Mouse (Mus musculus): ENCODE data around the gene Cd48. TPM values are rescaled to one million over a fixed set of nuclear protein-coding genes. Genes with fewer than 3 reads are reported as not detected.
"Not testable (repeated sequence)": the region's sequence is repeated elsewhere in the genome, so short reads cannot be mapped to it uniquely, and the experiment has no call there.

The Cd48 gene
- total and polyA plus RNA-seq, 2 experiments, result 2.4 to 5.3 TPM

GRCm38 (mm10) chr1:171661482-171661881 is 20.3 kb upstream of the Cd48 start:
- no peaks in the 10 kb centered on the region; the same call in 1 of the 2 replicates for H3K4me1 ChIP-seq (ENCODE audit: control insufficient read depth, insufficient read depth, low read length)
- no peak overlapping the region for H3K9ac ChIP-seq (ENCODE audit: low read depth, low read length)
- H3K4me3 ChIP-seq (ENCODE audit: insufficient read depth, low read depth, low read length), result no peak overlapping the region
- no peaks in the 10 kb centered on the region for H3K79me2 ChIP-seq (ENCODE audit: control insufficient read depth, insufficient read depth, low read length)
- no peaks in the 10 kb centered on the region for H3K36me3 ChIP-seq (ENCODE audit: control insufficient read depth, insufficient read depth, low read length)
- no peaks in the 10 kb centered on the region for H3K27me3 ChIP-seq (ENCODE audit: control insufficient read depth, insufficient read depth, low read length)
- 63% methylated on average over 2 of the region's 2 CpGs for WGBS
- no peak for DNase-seq (ENCODE audit: extremely low read depth, low read depth, low spot score)
- TF ChIP-seq CTCF (IDR thresholded peaks at IDR 0.05; ENCODE audit: low read depth, low read length), result no peak
- no peak for TF ChIP-seq POLR2A (IDR thresholded peaks at IDR 0.05; ENCODE audit: extremely low read depth, insufficient read depth, low read length)
- no peak overlapping the region for H3K27ac ChIP-seq (replicated peaks; ENCODE audit: insufficient read depth, low read depth, low read length)

- Histone ChIP-seq H3K79me2 (ENCODE audit: control insufficient read depth, insufficient read depth, low read length) (no peaks in the 10 kb centered on the region), H3K36me3 (ENCODE audit: control insufficient read depth, insufficient read depth, low read length) (no peaks in the 10 kb centered on the region), H3K4me3 (ENCODE audit: insufficient read depth, low read depth, low read length) (no peak overlapping the region), H3K27me3 (ENCODE audit: control insufficient read depth, insufficient read depth, low read length) (no peaks in the 10 kb centered on the region), H3K4me1 (ENCODE audit: control insufficient read depth, insufficient read depth, low read length) (no peaks in the 10 kb centered on the region; the same call in 1 of the 2 replicates), H3K9ac (ENCODE audit: low read depth, low read length) (no peak overlapping the region), H3K27ac (replicated peaks; ENCODE audit: insufficient read depth, low read depth, low read length) (no peak overlapping the region)
- WGBS, result 93% methylated on average over 2 of the region's 2 CpGs
- no peak for TF ChIP-seq POLR2A (IDR thresholded peaks at IDR 0.05; ENCODE audit: extremely low read depth, insufficient read depth, low read length)
- no peak for TF ChIP-seq CTCF (IDR thresholded peaks at IDR 0.05; ENCODE audit: low read depth, low read length)
- no peak for DNase-seq (ENCODE audit: extremely low read depth, low read depth, low spot score)
Measured at GRCm38 (mm10) chr1:171663757-171664156, 18.1 kb upstream of the Cd48 start.

- no peaks in the 10 kb centered on the region for H3K27me3 ChIP-seq (ENCODE audit: control insufficient read depth, insufficient read depth, low read length)
- DNase-seq (ENCODE audit: extremely low read depth, low read depth, low spot score), result no peak
- no peaks in the 10 kb centered on the region for H3K36me3 ChIP-seq (ENCODE audit: control insufficient read depth, insufficient read depth, low read length)
- no peak for TF ChIP-seq POLR2A (IDR thresholded peaks at IDR 0.05; ENCODE audit: extremely low read depth, insufficient read depth, low read length)
- TF ChIP-seq CTCF (IDR thresholded peaks at IDR 0.05; ENCODE audit: low read depth, low read length), result no peak
- H3K79me2 ChIP-seq (ENCODE audit: control insufficient read depth, insufficient read depth, low read length), result no peaks in the 10 kb centered on the region
- H3K9ac ChIP-seq (ENCODE audit: low read depth, low read length), result no peak overlapping the region
- H3K4me1 ChIP-seq (ENCODE audit: control insufficient read depth, insufficient read depth, low read length), result no peaks in the 10 kb centered on the region; the same call in 1 of the 2 replicates
- no peak overlapping the region for H3K4me3 ChIP-seq (ENCODE audit: insufficient read depth, low read depth, low read length)
- WGBS, result 86% methylated on average over 6 of the region's 6 CpGs
- H3K27ac ChIP-seq (replicated peaks; ENCODE audit: insufficient read depth, low read depth, low read length), result no peak overlapping the region
Measured at GRCm38 (mm10) chr1:171666350-171666749, 15.5 kb upstream of the Cd48 start.

- Histone ChIP-seq H3K27me3 (ENCODE audit: control insufficient read depth, insufficient read depth, low read length) (no peaks in the 10 kb centered on the region), H3K27ac (replicated peaks; ENCODE audit: insufficient read depth, low read depth, low read length) (no peak overlapping the region), H3K36me3 (ENCODE audit: control insufficient read depth, insufficient read depth, low read length) (no peaks in the 10 kb centered on the region), H3K9ac (ENCODE audit: low read depth, low read length) (no peak overlapping the region), H3K4me1 (ENCODE audit: control insufficient read depth, insufficient read depth, low read length) (no peaks in the 10 kb centered on the region), H3K4me3 (ENCODE audit: insufficient read depth, low read depth, low read length) (no peak overlapping the region), H3K79me2 (ENCODE audit: control insufficient read depth, insufficient read depth, low read length) (no peaks in the 10 kb centered on the region)
- WGBS, result 74% methylated on average over 1 of the region's 1 CpGs
- no peak for DNase-seq (ENCODE audit: extremely low read depth, low read depth, low spot score)
- no peak for TF ChIP-seq POLR2A (IDR thresholded peaks at IDR 0.05; ENCODE audit: extremely low read depth, insufficient read depth, low read length)
- TF ChIP-seq CTCF (IDR thresholded peaks at IDR 0.05; ENCODE audit: low read depth, low read length), result no peak
Measured at GRCm38 (mm10) chr1:171667160-171667559, 14.6 kb upstream of the Cd48 start.

GRCm38 (mm10) chr1:171672451-171672850 is 9.4 kb upstream of the Cd48 start:
- not testable (repeated sequence) for H3K27me3 ChIP-seq (ENCODE audit: control insufficient read depth, insufficient read depth, low read length); H3K9ac ChIP-seq (ENCODE audit: low read depth, low read length); H3K36me3 ChIP-seq (ENCODE audit: control insufficient read depth, insufficient read depth, low read length); H3K4me3 ChIP-seq (ENCODE audit: insufficient read depth, low read depth, low read length); H3K79me2 ChIP-seq (ENCODE audit: control insufficient read depth, insufficient read depth, low read length); H3K27ac ChIP-seq (replicated peaks; ENCODE audit: insufficient read depth, low read depth, low read length); DNase-seq (ENCODE audit: extremely low read depth, low read depth, low spot score); H3K4me1 ChIP-seq (ENCODE audit: control insufficient read depth, insufficient read depth, low read length)
- WGBS, result 78% methylated on average over 2 of the region's 2 CpGs

- Histone ChIP-seq H3K27me3 (ENCODE audit: control insufficient read depth, insufficient read depth, low read length) (no peaks in the 10 kb centered on the region), H3K36me3 (ENCODE audit: control insufficient read depth, insufficient read depth, low read length) (no peaks in the 10 kb centered on the region), H3K4me1 (ENCODE audit: control insufficient read depth, insufficient read depth, low read length) (no peaks in the 10 kb centered on the region), H3K27ac (replicated peaks; ENCODE audit: insufficient read depth, low read depth, low read length) (no peak overlapping the region), H3K79me2 (ENCODE audit: control insufficient read depth, insufficient read depth, low read length) (no peaks in the 10 kb centered on the region), H3K4me3 (ENCODE audit: insufficient read depth, low read depth, low read length) (no peak overlapping the region), H3K9ac (ENCODE audit: low read depth, low read length) (no peak overlapping the region)
- WGBS, result 72% methylated on average over 5 of the region's 5 CpGs
- TF ChIP-seq CTCF (IDR thresholded peaks at IDR 0.05; ENCODE audit: low read depth, low read length) (no peak), POLR2A (IDR thresholded peaks at IDR 0.05; ENCODE audit: extremely low read depth, insufficient read depth, low read length) (no peak)
- DNase-seq (ENCODE audit: extremely low read depth, low read depth, low spot score), result no peak
Measured at GRCm38 (mm10) chr1:171672854-171673475, 8.8 kb upstream of the Cd48 start.

All from liver, adult 2 months (tissue).